Comparison of ENCODE assay signal across 1 mouse cellular context in genomic region chr11:75194121-75194849, GRCm38 (mm10).
A peak's percentile ranks its signal among the peaks of the same experiment; 100 is the strongest.
TF ChIP-seq lines count a peak whose summit lies in the region.

No protein-coding gene starts in this region.

TF ChIP-seq in MEL, 35 proteins besides CTCF, POLR2A, EP300 and RAD21:
- TF ChIP-seq MXI1 (IDR thresholded peaks at IDR 0.05; ENCODE audit: low read depth, low read length): 0 out of 2 replicates have a peak, but pooled peaks have one; percentile 13
- no peak for TF ChIP-seq MYB (IDR thresholded peaks at IDR 0.05; ENCODE audit: low read depth, low read length)
- 0 out of 2 replicates have a peak, but pooled peaks have one; percentile 10 for TF ChIP-seq NELFE (IDR thresholded peaks at IDR 0.05; ENCODE audit: low read depth, low read length)
- no peak for TF ChIP-seq SMC3 (IDR thresholded peaks at IDR 0.05; ENCODE audit: low read depth, low read length)
TF ChIP-seq in MEL: peak in this region for 2.
